Mouse (Mus musculus) heart, embryonic 11.5 days (tissue): ENCODE results near the gene Myo3a. TPM values are rescaled to one million over a fixed set of nuclear protein-coding genes. Genes with fewer than 3 reads are reported as not detected.
"Not testable (repeated sequence)": the region's sequence is repeated elsewhere in the genome, so short reads cannot be mapped to it uniquely, and the experiment has no call there.

Source experiments
- ATAC-seq: fragments of 200-750 bp; cut with Nextera tagmentation; replicated peaks from 2 replicates; pipeline ENCODE4 v1.8.0; 2017; ENCODE audit warnings: moderate library complexity; ENCODE audit not compliant: insufficient number of reproducible peaks, low FRiP score, low TSS enrichment
- H3K27ac ChIP-seq: fragments of 300-500 bp; sonication (generic); 2 replicates; pipeline ENCODE4 v1.5.1; 2014; ENCODE audit warnings: mild to moderate bottlenecking, low read depth, low read length
- H3K27me3 ChIP-seq: fragments of 300-500 bp; sonication (generic); 2 replicates; pipeline ENCODE4 v1.6.1; 2014; ENCODE audit warnings: mild to moderate bottlenecking, low read length, mixed read lengths; ENCODE audit not compliant: control insufficient read depth, insufficient read depth
- H3K36me3 ChIP-seq: fragments of 300-500 bp; sonication (generic); 2 replicates; pipeline ENCODE4 v1.6.1; 2014; ENCODE audit warnings: mild to moderate bottlenecking, low read length, moderate library complexity, mixed read lengths; ENCODE audit not compliant: control insufficient read depth, insufficient read depth
- H3K4me1 ChIP-seq: fragments of 300-500 bp; sonication (generic); 2 replicates; pipeline ENCODE4 v1.6.1; 2014; ENCODE audit warnings: low read length; ENCODE audit not compliant: control insufficient read depth, insufficient read depth
- H3K4me2 ChIP-seq: fragments of 300-500 bp; sonication (generic); 2 replicates; pipeline ENCODE4 v1.6.1; 2014; ENCODE audit warnings: mild to moderate bottlenecking, moderate library complexity
- H3K4me3 ChIP-seq: fragments of 300-500 bp; sonication (generic); 2 replicates; pipeline ENCODE4 v1.5.1; 2014; ENCODE audit warnings: low read depth, low read length
- H3K9ac ChIP-seq: fragments of 300-500 bp; sonication (generic); 2 replicates; pipeline ENCODE4 v1.6.1; 2014; ENCODE audit warnings: mild to moderate bottlenecking, low read depth, low read length, moderate library complexity
- H3K9me3 ChIP-seq: fragments of 300-500 bp; sonication (generic); replicated peaks from 2 replicates; pipeline ENCODE4 v1.6.1; 2016; ENCODE audit warnings: low read length; ENCODE audit not compliant: control insufficient read depth
- WGBS: fragments of 180-500 bp; shearing (Covaris S2); extraction: QIAGEN DNeasy Blood & Tissue Kit; methylation state at CpG from one replicate; pipeline ENCODE4 v1.1.7; 2014; ENCODE audit not compliant: insufficient replicate concordance; 5-methylcytosine and 5-hydroxymethylcytosine counted together
- polyA plus RNA-seq: library from polyadenylated mRNA; unstranded; fragments of >200 nt; fragmentation: Nextera tagmentation; extraction: Ambion mirVana; gene quantifications from 2 replicates; pipeline ENCODE4 v1.2.1, GENCODE M21; 2014

Myo3a gene
- polyA plus RNA-seq, 1 experiment from 2014 or later, result not detected

DNA sequence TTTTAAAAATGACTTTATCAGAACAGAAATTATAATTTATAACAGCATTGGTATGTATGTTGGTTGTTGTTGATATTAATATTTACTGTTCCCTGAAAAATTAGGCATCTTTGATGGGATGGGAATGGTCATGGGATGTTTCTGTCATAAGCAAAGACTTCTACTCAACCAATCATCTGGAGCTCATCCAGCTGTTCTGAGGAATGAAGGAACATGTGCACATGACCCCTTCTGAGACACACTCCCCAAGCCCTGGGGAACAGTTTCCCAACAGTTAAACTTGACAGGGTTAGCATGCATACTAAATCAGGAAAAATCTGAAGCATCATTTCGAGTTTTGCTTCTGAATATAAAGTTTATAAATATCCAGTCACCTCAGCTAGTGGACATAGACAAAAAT, 70.6 kb downstream of the Myo3a start:
- Histone ChIP-seq H3K27me3 (no peaks in the 10 kb centered on the region), H3K9me3 (no peaks in the 10 kb centered on the region), H3K9ac (no peak overlapping the region), H3K4me2 (no peak overlapping the region), H3K4me3 (no peak overlapping the region), H3K4me1 (no peaks in the 10 kb centered on the region), H3K36me3 (no peaks in the 10 kb centered on the region), H3K27ac (no peak overlapping the region)
- no peak for ATAC-seq
- WGBS, result 59% methylated on average over 1 of the region's 1 CpGs

DNA sequence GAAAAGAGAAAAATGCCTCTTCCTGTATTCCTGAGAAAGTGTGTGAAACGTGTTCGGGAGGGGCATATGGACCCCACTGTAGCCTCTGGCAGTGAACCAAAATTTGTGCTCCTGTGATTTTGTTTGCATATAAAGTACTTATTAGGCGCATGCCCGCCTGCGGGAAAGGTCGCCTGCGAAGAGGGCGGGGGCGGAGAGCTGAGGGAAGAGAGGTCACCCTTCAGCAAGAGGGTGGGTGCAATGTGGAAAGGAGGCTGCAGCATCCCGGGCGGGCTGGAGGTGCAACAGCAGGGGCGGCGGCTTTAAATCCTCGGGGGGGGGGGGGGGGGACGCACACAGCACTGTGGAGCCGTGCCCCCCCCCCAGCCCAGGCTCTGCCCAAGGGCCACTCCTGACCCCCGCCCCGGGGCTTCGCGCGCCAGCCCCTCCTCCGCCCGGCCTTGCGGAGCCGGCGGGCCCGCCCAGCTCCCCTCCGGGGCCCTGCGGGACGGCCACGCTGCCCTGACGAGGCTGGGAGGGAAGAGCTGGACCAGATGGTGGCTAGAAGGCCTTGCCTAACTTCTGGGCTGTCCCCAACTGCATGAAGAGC, 111.1 kb downstream of the Myo3a start:
- no peaks in the 10 kb centered on the region for H3K36me3 ChIP-seq

DNA sequence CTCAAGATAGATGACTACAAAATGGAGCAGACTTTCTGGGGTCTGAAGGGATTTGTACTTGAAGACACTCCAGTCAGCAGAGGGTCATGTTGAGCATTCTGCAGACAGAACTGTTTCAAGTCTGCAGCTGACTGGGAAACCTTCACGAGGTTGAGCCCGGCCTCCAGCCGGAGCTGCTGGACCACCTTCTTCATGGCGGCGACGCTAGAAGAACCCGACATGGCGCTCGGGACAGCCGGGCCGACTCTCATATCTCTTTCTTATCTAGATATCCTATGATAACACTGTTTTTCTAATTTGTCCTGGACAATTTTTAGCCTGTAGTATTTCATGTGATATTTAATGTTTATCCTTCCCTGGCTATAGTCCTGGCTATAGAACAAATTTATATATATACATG, 183.2 kb downstream of the Myo3a start:
- not testable (repeated sequence) for H3K36me3 ChIP-seq

More for the DNA sequence above, 111.1 kb downstream of the Myo3a start:
- Histone ChIP-seq H3K27me3 (no peaks in the 10 kb centered on the region), H3K27ac (no peak overlapping the region), H3K4me1 (peaks cover 4% of the 10 kb centered on the region; the same call in 1 of the 2 replicates), H3K9me3 (no peaks in the 10 kb centered on the region), H3K9ac (peak overlapping the region; percentile 64), H3K4me3 (peak overlapping the region; percentile 43), H3K4me2 (peak overlapping the region; percentile 82)
- 6% methylated on average over 18 of the region's 32 CpGs for WGBS
- ATAC-seq, result 0 out of 2 replicates have a peak, but pooled peaks have one; percentile 59

DNA sequence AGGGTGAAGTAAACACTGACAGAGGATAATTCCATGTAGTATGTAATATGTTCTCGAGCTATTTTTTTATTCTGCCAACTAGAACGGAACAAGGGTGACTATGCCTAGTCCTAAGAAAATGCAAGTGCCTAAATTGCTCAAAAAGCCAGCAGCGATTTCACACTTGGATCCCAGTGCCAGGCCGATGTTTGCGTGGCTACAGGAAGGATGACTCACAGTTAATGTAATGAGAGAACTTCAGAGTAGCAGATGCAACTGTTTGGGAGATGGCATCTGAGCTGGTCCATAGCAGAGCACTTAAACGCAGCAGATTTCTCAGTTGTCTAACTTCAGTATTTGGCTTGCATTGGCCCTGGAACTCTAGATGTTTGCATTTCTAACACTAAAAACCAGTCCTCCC, 321.1 kb downstream of the Myo3a start:
- Histone ChIP-seq H3K27ac (no peak overlapping the region), H3K9ac (no peak overlapping the region), H3K9me3 (no peaks in the 10 kb centered on the region), H3K36me3 (no peaks in the 10 kb centered on the region), H3K27me3 (no peaks in the 10 kb centered on the region), H3K4me3 (no peak overlapping the region), H3K4me1 (no peaks in the 10 kb centered on the region), H3K4me2 (no peak overlapping the region)
- no peak for ATAC-seq
- WGBS, result 67% methylated on average over 6 of the region's 6 CpGs

More for the DNA sequence above, 183.2 kb downstream of the Myo3a start:
- H3K9ac ChIP-seq, H3K4me2 ChIP-seq, H3K9me3 ChIP-seq, H3K27me3 ChIP-seq, ATAC-seq, H3K4me3 ChIP-seq, H3K27ac ChIP-seq, H3K4me1 ChIP-seq: not testable (repeated sequence)
- 89% methylated on average over 11 of the region's 11 CpGs for WGBS

DNA sequence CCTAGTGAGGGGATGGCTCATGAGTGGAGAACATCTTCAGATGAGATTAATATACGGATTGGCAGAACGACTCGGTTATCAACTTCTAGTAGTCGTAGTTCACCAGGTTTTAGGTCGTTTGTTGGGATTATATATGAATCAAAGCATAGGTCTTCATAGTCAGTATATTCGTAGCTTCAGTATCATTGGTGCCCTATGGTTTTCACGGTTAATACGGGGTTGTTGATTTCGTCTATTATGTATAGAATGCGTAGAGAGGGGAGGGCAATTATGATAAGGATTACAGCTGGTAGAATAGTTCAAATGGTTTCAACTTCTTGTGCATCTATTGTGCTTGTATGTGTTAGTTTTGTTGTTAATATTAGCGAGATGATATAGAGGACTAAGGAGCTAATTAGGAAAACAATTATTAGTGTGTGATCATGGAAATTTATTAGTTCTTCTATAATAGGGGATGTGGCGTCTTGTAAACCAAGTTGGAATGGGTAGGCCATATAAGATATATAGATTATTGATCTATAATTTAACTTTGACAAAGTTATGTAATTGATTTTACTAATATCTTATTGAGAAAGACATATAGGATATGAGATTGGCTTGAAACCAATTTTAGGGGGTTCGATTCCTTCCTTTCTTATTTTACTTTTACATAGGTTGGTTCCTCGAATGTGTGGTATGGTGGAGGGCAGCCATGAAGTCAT, 360.3 kb downstream of the Myo3a start:
- H3K4me2 ChIP-seq, H3K9me3 ChIP-seq, H3K4me1 ChIP-seq, H3K4me3 ChIP-seq, H3K36me3 ChIP-seq, H3K27ac ChIP-seq, H3K9ac ChIP-seq, H3K27me3 ChIP-seq: not testable (repeated sequence)
- ATAC-seq, result peak; percentile 84
- WGBS, result 72% methylated on average over 14 of the region's 14 CpGs

DNA sequence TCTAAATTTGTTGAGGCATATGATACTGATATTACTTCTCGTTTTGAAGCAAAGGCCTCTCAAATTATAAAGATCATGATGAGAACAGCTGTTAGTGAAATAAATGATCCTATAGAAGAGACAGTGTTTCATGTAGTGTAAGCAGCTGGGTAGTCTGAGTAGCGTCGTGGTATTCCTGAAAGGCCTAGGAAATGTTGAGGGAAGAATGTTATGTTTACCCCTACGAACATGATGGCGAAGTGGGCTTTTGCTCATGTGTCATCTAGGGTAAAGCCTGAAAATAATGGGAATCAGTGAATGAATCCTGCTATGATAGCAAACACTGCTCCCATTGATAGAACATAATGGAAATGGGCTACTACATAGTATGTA, 360.9 kb downstream of the Myo3a start:
- H3K27me3 ChIP-seq, H3K4me2 ChIP-seq, H3K4me3 ChIP-seq, H3K9me3 ChIP-seq, H3K4me1 ChIP-seq, H3K9ac ChIP-seq, H3K27ac ChIP-seq, H3K36me3 ChIP-seq: not testable (repeated sequence)
- WGBS, result 76% methylated on average over 5 of the region's 5 CpGs
- peak; percentile 52 for ATAC-seq

DNA sequence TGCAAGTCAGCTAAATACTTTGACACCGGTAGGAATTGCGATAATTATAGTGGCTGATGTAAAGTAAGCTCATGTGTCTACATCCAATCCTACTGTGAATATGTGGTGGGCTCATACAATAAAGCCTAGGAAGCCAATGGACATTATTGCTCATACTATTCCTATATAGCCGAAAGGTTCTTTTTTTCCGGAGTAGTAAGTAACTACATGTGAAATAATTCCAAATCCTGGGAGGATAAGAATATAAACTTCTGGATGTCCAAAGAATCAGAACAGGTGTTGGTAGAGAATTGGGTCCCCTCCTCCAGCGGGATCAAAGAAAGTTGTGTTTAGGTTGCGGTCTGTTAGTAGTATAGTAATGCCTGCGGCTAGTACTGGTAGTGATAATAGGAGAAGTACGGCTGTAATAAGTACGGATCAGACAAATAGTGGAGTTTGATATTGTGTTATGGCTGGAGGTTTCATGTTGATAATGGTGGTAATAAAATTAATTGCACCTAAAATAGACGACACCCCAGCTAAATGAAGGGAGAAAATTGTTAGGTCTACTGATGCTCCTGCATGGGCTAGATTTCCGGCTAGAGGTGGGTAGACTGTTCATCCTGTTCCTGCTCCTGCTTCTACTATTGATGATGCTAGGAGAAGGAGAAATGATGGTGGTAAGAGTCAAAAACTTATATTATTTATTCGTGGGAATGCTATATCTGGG, 361.5 kb downstream of the Myo3a start:
- not testable (repeated sequence) for H3K27ac ChIP-seq, H3K27me3 ChIP-seq, H3K4me2 ChIP-seq, H3K9me3 ChIP-seq, H3K4me3 ChIP-seq, H3K36me3 ChIP-seq, H3K9ac ChIP-seq, H3K4me1 ChIP-seq
- WGBS, result 52% methylated on average over 12 of the region's 12 CpGs
- ATAC-seq, result peak; percentile 94

DNA sequence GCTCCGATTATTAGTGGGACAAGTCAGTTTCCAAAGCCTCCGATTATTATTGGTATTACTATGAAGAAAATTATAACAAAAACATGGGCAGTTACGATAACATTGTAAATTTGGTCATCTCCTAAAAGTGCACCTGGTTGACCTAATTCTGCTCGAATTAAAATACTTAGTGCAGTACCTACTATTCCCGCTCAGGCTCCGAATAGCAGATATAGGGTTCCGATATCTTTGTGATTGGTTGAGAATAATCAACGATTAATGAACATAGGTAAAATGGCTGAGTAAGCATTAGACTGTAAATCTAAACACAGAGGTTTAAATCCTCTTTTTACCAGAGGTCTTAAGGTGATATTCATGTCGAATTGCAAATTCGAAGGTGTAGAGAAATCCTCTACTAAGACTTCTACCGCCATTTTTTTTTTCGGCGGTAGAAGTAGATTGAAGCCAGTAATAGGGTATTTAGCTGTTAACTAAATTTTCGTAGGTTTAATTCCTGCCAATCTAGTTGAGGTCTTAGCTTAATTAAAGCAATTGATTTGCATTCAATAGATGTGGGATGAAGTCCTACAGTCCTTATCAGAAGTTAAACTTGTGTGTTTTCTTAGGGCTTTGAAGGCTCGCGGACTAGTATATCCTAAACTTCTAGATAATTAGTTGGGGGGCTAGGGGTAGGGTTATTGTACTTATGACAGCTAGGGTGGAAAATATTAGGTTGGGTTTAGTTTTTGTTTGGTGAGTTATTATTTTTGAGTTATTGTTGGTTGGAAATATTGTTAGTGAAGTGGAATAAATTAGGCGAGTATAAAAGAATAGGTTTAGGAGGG, 362.3 kb downstream of the Myo3a start:
- WGBS, result 81% methylated on average over 16 of the region's 17 CpGs
- H3K9me3 ChIP-seq, H3K4me3 ChIP-seq, H3K36me3 ChIP-seq, H3K27ac ChIP-seq, H3K27me3 ChIP-seq, H3K9ac ChIP-seq, H3K4me2 ChIP-seq, H3K4me1 ChIP-seq: not testable (repeated sequence)
- peak; percentile 91 for ATAC-seq
